Mouse (Mus musculus) CH12.LX (cell line): ENCODE results near the gene Sp7. TPM values are rescaled to one million over a fixed set of nuclear protein-coding genes. Genes with fewer than 3 reads are reported as not detected.
A peak's percentile ranks its signal among the peaks of the same experiment; 100 is the strongest.
"Not testable (repeated sequence)": the region's sequence is repeated elsewhere in the genome, so short reads cannot be mapped to it uniquely, and the experiment has no call there.

Experiments used
- DNase-seq: peaks from one replicate; pipeline ENCODE4 v3.0.0-alpha.2; 2013; ENCODE audit errors: extremely low read depth
- H3K27ac ChIP-seq: 2 replicates; pipeline ENCODE4 v1.5.1; 2012; ENCODE audit warnings: low read depth, mild to moderate bottlenecking, control low read depth, moderate library complexity; ENCODE audit not compliant: insufficient read depth
- H3K27me3 ChIP-seq: replicated peaks from 2 replicates; pipeline ENCODE3; 2012; ENCODE audit warnings: inconsistent platforms
- H3K36me3 ChIP-seq, 2 experiments: replicated peaks in 1 of 2; 2 replicates each; pipeline versions ENCODE3 to v1.6.1; 2012; ENCODE audit warnings: inconsistent platforms in 1 of 2, low read length in 1 of 2, mild to moderate bottlenecking in 1 of 2, mixed read lengths in 1 of 2, moderate library complexity in 1 of 2; ENCODE audit not compliant: control insufficient read depth in 1 of 2, insufficient read depth in 1 of 2
- H3K4me1 ChIP-seq, 2 experiments: 2 replicates each; pipeline ENCODE4 v1.6.1; 2012; ENCODE audit warnings: inconsistent platforms in 1 of 2, moderate library complexity in 1 of 2; ENCODE audit not compliant: insufficient read depth in 2 of 2, control insufficient read depth in 1 of 2
- H3K4me2 ChIP-seq: 2 replicates; pipeline ENCODE4 v1.6.1; 2012; ENCODE audit warnings: low read depth, mild to moderate bottlenecking, control low read depth; ENCODE audit not compliant: poor library complexity, insufficient read depth, severe bottlenecking
- H3K4me3 ChIP-seq, 3 experiments: fragments of 150-350 bp in 1 of 3; sonication (generic) in 1 of 3; replicated peaks in 1 of 3; 2 replicates each; pipeline versions ENCODE3 to v1.5.1; 2011 to 2012; ENCODE audit warnings: low read depth in 2 of 3, low read length in 2 of 3, mild to moderate bottlenecking in 2 of 3, moderate library complexity in 2 of 3, control low read depth in 1 of 3, improper control_type of control experiment in 1 of 3, inconsistent platforms in 1 of 3, mixed read lengths in 1 of 3; ENCODE audit not compliant: poor library complexity in 1 of 3
- H3K79me2 ChIP-seq: replicated peaks from 2 replicates; pipeline ENCODE4 v1.6.1; 2012; ENCODE audit warnings: mild to moderate bottlenecking, moderate library complexity; ENCODE audit not compliant: control insufficient read depth, poor library complexity, insufficient read depth, severe bottlenecking; ENCODE audit errors: extremely low read depth
- H3K9ac ChIP-seq: 2 replicates; pipeline ENCODE4 v1.6.1; 2012; ENCODE audit warnings: low read depth, mild to moderate bottlenecking, control low read depth, moderate library complexity; ENCODE audit not compliant: insufficient read depth
- H3K9me3 ChIP-seq: replicated peaks from 2 replicates; pipeline ENCODE3; 2012; ENCODE audit warnings: low read length, inconsistent platforms, mixed read lengths
- BHLHE40 ChIP-seq: IDR thresholded peaks from 2 replicates; pipeline ENCODE4 v1.6.1; 2011; ENCODE audit warnings: mild to moderate bottlenecking, low read depth, low read length, improper control_type of control experiment
- CHD1 ChIP-seq: IDR thresholded peaks from 2 replicates; pipeline ENCODE4 v1.6.1; 2012; ENCODE audit warnings: low read depth, low read length, improper control_type of control experiment, inconsistent platforms
- CTCF ChIP-seq, 2 experiments: IDR thresholded peaks in 1 of 2; conservative IDR thresholded peaks in 1 of 2; 2 replicates each; pipeline ENCODE4 v1.5.1; 2011 to 2012; ENCODE audit warnings: low read depth in 2 of 2, low read length in 2 of 2, improper control_type of control experiment in 1 of 2, inconsistent platforms in 1 of 2, mild to moderate bottlenecking in 1 of 2, moderate library complexity in 1 of 2
- EP300 ChIP-seq: IDR thresholded peaks from 2 replicates; pipeline ENCODE4 v1.6.1; 2011; ENCODE audit warnings: low read length, improper control_type of control experiment
- ETS1 ChIP-seq: conservative IDR thresholded peaks from 2 replicates; pipeline ENCODE4 v1.6.1; 2012; ENCODE audit warnings: low read depth, mild to moderate bottlenecking, inconsistent platforms, low read length, improper control_type of control experiment, moderate library complexity
- HCFC1 ChIP-seq: IDR thresholded peaks from 2 replicates; pipeline ENCODE4 v1.6.1; 2012; ENCODE audit warnings: low read depth, mild to moderate bottlenecking, inconsistent platforms, low read length, improper control_type of control experiment
- IRF4 ChIP-seq: IDR thresholded peaks from 2 replicates; pipeline ENCODE4 v1.6.1; 2014; ENCODE audit warnings: low read depth, mild to moderate bottlenecking, inconsistent platforms, low read length, improper control_type of control experiment
- JUN ChIP-seq: IDR thresholded peaks from 2 replicates; pipeline ENCODE4 v1.6.1; 2011; ENCODE audit warnings: low read depth, mild to moderate bottlenecking, low read length, improper control_type of control experiment, moderate library complexity; ENCODE audit not compliant: insufficient read depth
- JUND ChIP-seq: conservative IDR thresholded peaks from 2 replicates; pipeline ENCODE4 v1.6.1; 2011; ENCODE audit warnings: low read depth, low read length, improper control_type of control experiment
- KAT2A ChIP-seq: IDR thresholded peaks from 2 replicates; pipeline ENCODE4 v1.6.1; 2012; ENCODE audit warnings: low read length, improper control_type of control experiment, inconsistent platforms; ENCODE audit not compliant: insufficient replicate concordance
- NELFE ChIP-seq: IDR thresholded peaks from 2 replicates; pipeline ENCODE4 v1.6.1; 2011; ENCODE audit warnings: low read depth, low read length, improper control_type of control experiment
- NRF1 ChIP-seq: IDR thresholded peaks from 2 replicates; pipeline ENCODE4 v1.6.1; 2014; ENCODE audit warnings: low read depth, mild to moderate bottlenecking, inconsistent platforms, low read length, improper control_type of control experiment, moderate library complexity
- PAX5 ChIP-seq: IDR thresholded peaks from 2 replicates; pipeline ENCODE4 v1.6.1; 2012; ENCODE audit warnings: low read length, inconsistent platforms, mixed read lengths
- POLR2AphosphoS2 ChIP-seq: IDR thresholded peaks from 2 replicates; pipeline ENCODE4 v1.6.1; 2011; ENCODE audit warnings: low read depth, low read length, improper control_type of control experiment
- RAD21 ChIP-seq: IDR thresholded peaks from 2 replicates; pipeline ENCODE4 v1.6.1; 2011; ENCODE audit warnings: low read depth, mild to moderate bottlenecking, low read length, improper control_type of control experiment, moderate library complexity
- RCOR1 ChIP-seq: conservative IDR thresholded peaks from 2 replicates; pipeline ENCODE4 v1.6.1; 2012; ENCODE audit warnings: low read depth, mild to moderate bottlenecking, inconsistent platforms, low read length, improper control_type of control experiment
- SIN3A ChIP-seq: IDR thresholded peaks from 2 replicates; pipeline ENCODE4 v1.6.1; 2012; ENCODE audit warnings: low read length, improper control_type of control experiment, inconsistent platforms
- SMC3 ChIP-seq: IDR thresholded peaks from 2 replicates; pipeline ENCODE4 v1.6.1; 2011; ENCODE audit warnings: low read depth, low read length, improper control_type of control experiment
- TCF12 ChIP-seq: IDR thresholded peaks from 2 replicates; pipeline ENCODE4 v1.6.1; 2014; ENCODE audit warnings: low read depth, mild to moderate bottlenecking, inconsistent platforms, low read length, improper control_type of control experiment
- ZKSCAN1 ChIP-seq: IDR thresholded peaks from 2 replicates; pipeline ENCODE4 v1.6.1; 2012; ENCODE audit warnings: low read depth, inconsistent platforms, low read length, improper control_type of control experiment, borderline replicate concordance
- ZMIZ1 ChIP-seq: IDR thresholded peaks from 2 replicates; pipeline ENCODE4 v1.6.1; 2012; ENCODE audit warnings: low read depth, mild to moderate bottlenecking, inconsistent platforms, low read length, improper control_type of control experiment
- dilution Hi-C: fragments of 300-500 bp; cut with MboI; formaldehyde crosslinking; loops from 2 replicates; pipeline ENCODE4 v1.14.3; 2020; ENCODE audit warnings: low sequenced_read_pairs; ENCODE audit not compliant: extremely low pct_unique_long_range_greater_than_20kb, extremely low pct_ligation_motif_present
- in situ Hi-C: fragments of 300-500 bp; cut with MboI; formaldehyde crosslinking; loops from 3 replicates; pipeline ENCODE4 v1.14.3; 2019; ENCODE audit warnings: low sequenced_read_pairs, low pct_ligation_motif_present, low pct_unique_long_range_greater_than_20kb, mixed read lengths
- polyA plus RNA-seq: library from polyadenylated mRNA; unstranded; fragments of >175 nt; gene quantifications from 2 replicates; pipeline ENCODE4 v1.2.1, GENCODE M21; 2012; ENCODE audit warnings: low read depth; ENCODE audit not compliant: insufficient read length
- total RNA-seq, 2 experiments: library from RNA; depleted of rRNA; stranded (reverse); fragments of 300-350 nt in 1 of 2; fragments of >200 nt in 1 of 2; gene quantifications; 2 replicates each; pipeline ENCODE4 v1.2.3; 2012 to 2014

Sp7 gene
- total and polyA plus RNA-seq, 3 experiments = not detected

DNA sequence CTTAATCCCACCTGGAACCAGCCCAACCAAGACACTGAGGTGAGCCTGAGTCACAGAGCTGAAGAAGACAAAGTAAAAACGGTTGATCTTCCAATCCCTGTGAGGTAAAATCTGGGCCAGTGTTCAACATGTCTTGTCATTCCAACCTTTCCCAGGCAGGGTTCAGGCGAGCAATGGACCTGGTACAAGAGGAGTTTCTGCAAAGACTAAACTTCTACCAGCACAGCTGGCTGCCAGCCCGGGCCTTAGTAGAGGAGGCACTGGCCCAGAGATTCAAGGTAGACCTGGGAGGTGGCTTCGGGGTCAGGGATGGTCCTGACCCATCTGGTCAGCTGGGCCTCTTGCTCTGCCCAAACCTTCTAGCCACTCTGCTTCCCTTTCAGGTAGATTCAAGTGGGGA, 30.0 kb downstream of the Sp7 start:
- Histone ChIP-seq H3K4me2 (no peak overlapping the region), H3K27me3 (no peaks in the 10 kb centered on the region), H3K4me3 (no peak overlapping the region), H3K9ac (no peak overlapping the region), H3K27ac (no peak overlapping the region)
- in situ Hi-C loops = no loop called here
- DNase-seq = no peak
- TF ChIP-seq CHD1 (no peak), SIN3A (no peak), RCOR1 (no peak), RAD21 (no peak), CTCF (conservative IDR thresholded peaks at IDR 0.05 in 1 of 2, IDR thresholded peaks at IDR 0.05 in 1 of 2; ENCODE audit: low read depth in 2 of 2, low read length in 2 of 2) (no peak), NRF1 (no peak), EP300 (no peak), BHLHE40 (no peak), ZMIZ1 (no peak), POLR2AphosphoS2 (no peak), JUN (no peak), TCF12 (no peak), ETS1 (no peak), ZKSCAN1 (no peak), JUND (no peak), KAT2A (no peak), NELFE (no peak), PAX5 (no peak), IRF4 (no peak), HCFC1 (no peak)
- TF ChIP-seq, all 38 proteins: peak for 0
- Histone ChIP-seq H3K4me1 (peaks cover 10 to 16% of the 10 kb centered on the region in 2 experiments), H3K36me3 (peaks cover 72 to 88% of the 10 kb centered on the region in 2 experiments), H3K79me2 (peaks cover 19% of the 10 kb centered on the region), H3K9me3 (no peaks in the 10 kb centered on the region)
- dilution Hi-C loops = no loop called here

GRCm38 (mm10) chr15:102335925-102336324, 31.1 kb downstream of the Sp7 start:
- H3K27me3 ChIP-seq, in situ Hi-C loops, H3K9me3 ChIP-seq, dilution Hi-C loops, H3K4me2 ChIP-seq, DNase-seq, H3K27ac ChIP-seq, H3K9ac ChIP-seq, H3K4me3 ChIP-seq: not testable (repeated sequence)
- H3K36me3 ChIP-seq = peaks cover 72 to 86% of the 10 kb centered on the region in 2 experiments
- H3K79me2 ChIP-seq = peaks cover 21% of the 10 kb centered on the region
- peaks cover 10 to 22% of the 10 kb centered on the region in 2 experiments for H3K4me1 ChIP-seq
- TF ChIP-seq RAD21 = peak; percentile 40
- peak; percentile 48 for TF ChIP-seq SMC3
- peak; percentile 35 to 60; a peak in 3 of 4 replicates for TF ChIP-seq CTCF (conservative IDR thresholded peaks at IDR 0.05 in 1 of 2, IDR thresholded peaks at IDR 0.05 in 1 of 2; ENCODE audit: low read depth in 2 of 2, low read length in 2 of 2)
